8 mouse cellular contexts compared by ENCODE assay signal in the genomic region with DNA sequence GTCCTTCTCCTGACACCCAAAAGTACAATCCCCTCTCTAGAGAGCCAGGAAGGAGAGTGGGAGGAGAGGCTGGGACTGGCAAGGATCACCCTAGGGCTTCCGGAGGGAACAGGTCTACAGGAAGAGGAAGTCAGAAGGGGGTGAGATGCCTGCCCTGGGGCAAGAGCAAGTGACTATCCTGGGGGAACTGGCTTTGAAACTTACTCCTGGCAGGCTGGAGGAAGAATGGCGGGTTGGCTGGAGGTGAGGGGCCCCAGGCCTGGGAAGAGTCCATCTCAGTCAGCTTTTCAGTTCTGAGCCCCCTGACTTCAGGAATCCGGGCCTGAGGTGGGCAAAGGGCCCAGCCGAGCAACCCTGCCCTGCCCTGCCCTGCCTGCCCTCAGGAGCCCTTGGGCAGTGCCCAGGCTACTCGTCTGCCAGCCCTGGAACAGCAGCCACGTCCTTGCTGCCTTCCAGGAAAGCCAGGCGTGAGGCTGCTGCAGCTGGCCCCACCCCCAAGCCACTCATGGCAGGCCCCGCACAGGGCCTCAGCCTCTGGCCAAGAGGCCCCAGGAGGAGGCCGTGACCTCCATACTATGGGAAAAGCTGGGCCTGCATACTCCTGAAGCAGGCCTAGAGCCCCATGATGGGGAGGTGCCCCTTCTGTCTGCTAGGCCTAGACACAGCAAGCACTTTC. TPM values are rescaled to one million over a fixed set of nuclear protein-coding genes. Genes with fewer than 3 reads are reported as not detected.
A peak's percentile ranks its signal among the peaks of the same experiment; 100 is the strongest.
DNase-seq lines count a peak whose midpoint lies in the region; ATAC-seq and TF ChIP-seq lines count a peak whose summit lies in the region.

No protein-coding gene starts in this region.

- 0 out of 2 replicates have a peak overlapping the region, but pooled peaks have one; percentile 9 for H3K4me3 ChIP-seq in midbrain, embryonic 12.5 days
- H3K4me3 ChIP-seq in midbrain, postnatal 0 days (ENCODE audit: low read depth, low read length) = no peak overlapping the region
- H3K4me3 ChIP-seq in hindbrain, postnatal 0 days (ENCODE audit: low read length) = no peak overlapping the region
- 0 out of 2 replicates have a peak overlapping the region, but pooled peaks have one; percentile 95 for H3K4me3 ChIP-seq in midbrain, embryonic 13.5 days (replicated peaks)
- H3K4me3 ChIP-seq in layer of hippocampus, adult 2 months = no peak overlapping the region

- no peak for DNase-seq in midbrain, postnatal 0 days (ENCODE audit: low spot score)
- DNase-seq in gastrocnemius, postnatal 25 days = peak; percentile 82
- no peak for DNase-seq in hindbrain, postnatal 0 days (ENCODE audit: low spot score)
- DNase-seq in layer of hippocampus, adult 2 months (ENCODE audit: low spot score in 2 of 2) = no peak
- no peak for DNase-seq in urinary bladder, adult 18-20 months (ENCODE audit: low spot score in 2 of 2)
- DNase-seq in c-Kit-positive CD71-positive TER-119-positive erythroid progenitor cells, embryonic 14.5 days (ENCODE audit: low spot score) = no peak

- ATAC-seq in midbrain, embryonic 12.5 days (ENCODE audit: low FRiP score, low read depth) = no peak
- no peak for ATAC-seq in midbrain, postnatal 0 days (ENCODE audit: low FRiP score)
- ATAC-seq in hindbrain, postnatal 0 days = no peak
- ATAC-seq in midbrain, embryonic 13.5 days = no peak

- no peaks in the 10 kb centered on the region for H3K27me3 ChIP-seq in midbrain, embryonic 12.5 days
- H3K27me3 ChIP-seq in midbrain, postnatal 0 days (ENCODE audit: insufficient read depth, low read length) = no peaks in the 10 kb centered on the region
- no peaks in the 10 kb centered on the region for H3K27me3 ChIP-seq in hindbrain, postnatal 0 days (ENCODE audit: insufficient read depth, low read length)
- no peaks in the 10 kb centered on the region for H3K27me3 ChIP-seq in midbrain, embryonic 13.5 days

- H3K36me3 ChIP-seq in midbrain, embryonic 12.5 days = peaks cover 56% of the 10 kb centered on the region
- H3K36me3 ChIP-seq in midbrain, postnatal 0 days (ENCODE audit: insufficient read depth, low read length) = peaks cover 39% of the 10 kb centered on the region
- peaks cover 42% of the 10 kb centered on the region for H3K36me3 ChIP-seq in hindbrain, postnatal 0 days (ENCODE audit: insufficient read depth, low read length)
- peaks cover 52% of the 10 kb centered on the region for H3K36me3 ChIP-seq in midbrain, embryonic 13.5 days

- peak overlapping the region; percentile 53 for H3K9ac ChIP-seq in midbrain, embryonic 12.5 days (replicated peaks)
- no peak overlapping the region for H3K9ac ChIP-seq in midbrain, postnatal 0 days (replicated peaks; ENCODE audit: low read length, poor library complexity, severe bottlenecking)
- 0 out of 2 replicates have a peak overlapping the region, but pooled peaks have one; percentile 22 for H3K9ac ChIP-seq in hindbrain, postnatal 0 days (replicated peaks; ENCODE audit: low read length)
- peak overlapping the region; percentile 29; the same call in 1 of the 2 replicates for H3K9ac ChIP-seq in midbrain, embryonic 13.5 days (replicated peaks)

- WGBS in midbrain, embryonic 12.5 days = 53% methylated on average over 9 of the region's 9 CpGs
- 46% methylated on average over 8 of the region's 9 CpGs for WGBS in midbrain, postnatal 0 days
- 37% methylated on average over 9 of the region's 9 CpGs for WGBS in hindbrain, postnatal 0 days
- WGBS in midbrain, embryonic 13.5 days = 57% methylated on average over 9 of the region's 9 CpGs

- peaks cover 68% of the 10 kb centered on the region for H3K4me1 ChIP-seq in midbrain, embryonic 12.5 days
- H3K4me1 ChIP-seq in midbrain, postnatal 0 days (ENCODE audit: insufficient read depth, low read length) = peaks cover 20% of the 10 kb centered on the region
- H3K4me1 ChIP-seq in hindbrain, postnatal 0 days (ENCODE audit: insufficient read depth, low read length) = peaks cover 38% of the 10 kb centered on the region
- H3K4me1 ChIP-seq in midbrain, embryonic 13.5 days (replicated peaks) = peaks cover 88% of the 10 kb centered on the region

- no peaks in the 10 kb centered on the region for H3K9me3 ChIP-seq in midbrain, embryonic 12.5 days
- H3K9me3 ChIP-seq in midbrain, postnatal 0 days (ENCODE audit: low read length) = no peaks in the 10 kb centered on the region
- H3K9me3 ChIP-seq in hindbrain, postnatal 0 days (ENCODE audit: low read length) = no peaks in the 10 kb centered on the region
- no peaks in the 10 kb centered on the region for H3K9me3 ChIP-seq in midbrain, embryonic 13.5 days

- TF ChIP-seq CTCF in midbrain, postnatal 0 days (IDR thresholded peaks at IDR 0.05) = no peak
- no peak for TF ChIP-seq CTCF in hindbrain, postnatal 0 days (IDR thresholded peaks at IDR 0.05; ENCODE audit: low read depth)
- TF ChIP-seq CTCF in layer of hippocampus, adult 2 months (conservative IDR thresholded peaks at IDR 0.05) = no peak

- no peak overlapping the region for H3K27ac ChIP-seq in midbrain, embryonic 12.5 days (replicated peaks)
- no peak overlapping the region for H3K27ac ChIP-seq in midbrain, postnatal 0 days (ENCODE audit: low read depth, low read length)
- no peak overlapping the region for H3K27ac ChIP-seq in hindbrain, postnatal 0 days
- no peak overlapping the region for H3K27ac ChIP-seq in midbrain, embryonic 13.5 days
- H3K27ac ChIP-seq in layer of hippocampus, adult 2 months = no peak overlapping the region

- peak overlapping the region; percentile 88 for H3K4me2 ChIP-seq in midbrain, embryonic 12.5 days (replicated peaks)
- no peak overlapping the region for H3K4me2 ChIP-seq in midbrain, postnatal 0 days (ENCODE audit: low read depth, low read length, poor library complexity, severe bottlenecking)
- H3K4me2 ChIP-seq in hindbrain, postnatal 0 days (ENCODE audit: low read depth, low read length) = peak overlapping the region; percentile 90; the same call in 1 of the 2 replicates
- no peak overlapping the region; the same call in 1 of the 2 replicates for H3K4me2 ChIP-seq in midbrain, embryonic 13.5 days (replicated peaks)

RNA-seq across cellular contexts. Expression of a gene that starts 3.8 kb away (rescaled TPM):
- 74.7 and 80.0 TPM in 2 replicates for polyA plus RNA-seq in midbrain, embryonic 12.5 days (2016; fragmentation: Nextera tagmentation; extraction: Ambion mirVana)
- 201 and 208 TPM in 2 replicates for total RNA-seq in midbrain, postnatal 0 days (2014; rRNA removed)
- polyA plus RNA-seq in midbrain, postnatal 0 days (2015; fragmentation: Nextera tagmentation; extraction: Ambion mirVana) = 93.1 and 93.3 TPM in 2 replicates
- 10 to 100 TPM; 63.5 to 69.7 TPM for total RNA-seq in gastrocnemius, postnatal 25 days (2021)
- 179 and 197 TPM in 2 replicates for total RNA-seq in hindbrain, postnatal 0 days (2014; rRNA removed)
- 90.8 and 97.4 TPM in 2 replicates for polyA plus RNA-seq in hindbrain, postnatal 0 days (2015; fragmentation: Nextera tagmentation; extraction: Ambion mirVana)
- 55.9 and 61.1 TPM in 2 replicates for polyA plus RNA-seq in midbrain, embryonic 13.5 days (2015; fragmentation: Nextera tagmentation; extraction: Ambion mirVana)
- 100 to 1,000 TPM; 152 to 160 TPM for total RNA-seq in layer of hippocampus, adult 2 months (2021)

RNA-seq across cellular contexts. Expression of a gene that starts 7.8 kb away (rescaled TPM):
- 5.2 and 7.3 TPM in 2 replicates for polyA plus RNA-seq in midbrain, embryonic 12.5 days (2016; fragmentation: Nextera tagmentation; extraction: Ambion mirVana)
- total RNA-seq in midbrain, postnatal 0 days (2014; rRNA removed) = 0.94 and 1.5 TPM in 2 replicates
- polyA plus RNA-seq in midbrain, postnatal 0 days (2015; fragmentation: Nextera tagmentation; extraction: Ambion mirVana) = 1.2 and 1.8 TPM in 2 replicates
- 1 to 10 TPM; 1.2 to 1.9 TPM for total RNA-seq in gastrocnemius, postnatal 25 days (2021)
- 3.3 and 12.1 TPM in 2 replicates for total RNA-seq in hindbrain, postnatal 0 days (2014; rRNA removed)
- 2.2 and 3.7 TPM in 2 replicates for polyA plus RNA-seq in hindbrain, postnatal 0 days (2015; fragmentation: Nextera tagmentation; extraction: Ambion mirVana)
- polyA plus RNA-seq in midbrain, embryonic 13.5 days (2015; fragmentation: Nextera tagmentation; extraction: Ambion mirVana) = 2.8 and 3.3 TPM in 2 replicates
- under 1 TPM; 0.44 to 0.52 TPM for total RNA-seq in layer of hippocampus, adult 2 months (2021)

RNA-seq across cellular contexts. Expression of a gene that starts 26.4 kb away (rescaled TPM):
- polyA plus RNA-seq in midbrain, embryonic 12.5 days (2016; fragmentation: Nextera tagmentation; extraction: Ambion mirVana) = 133 and 150 TPM in 2 replicates
- 24.0 and 25.4 TPM in 2 replicates for total RNA-seq in midbrain, postnatal 0 days (2014; rRNA removed)
- polyA plus RNA-seq in midbrain, postnatal 0 days (2015; fragmentation: Nextera tagmentation; extraction: Ambion mirVana) = 43.4 and 45.5 TPM in 2 replicates
- 10 to 100 TPM; 13.4 to 16.1 TPM for total RNA-seq in gastrocnemius, postnatal 25 days (2021)
- 24.1 and 34.8 TPM in 2 replicates for total RNA-seq in hindbrain, postnatal 0 days (2014; rRNA removed)
- polyA plus RNA-seq in hindbrain, postnatal 0 days (2015; fragmentation: Nextera tagmentation; extraction: Ambion mirVana) = 59.3 and 62.2 TPM in 2 replicates
- 83.0 and 96.5 TPM in 2 replicates for polyA plus RNA-seq in midbrain, embryonic 13.5 days (2015; fragmentation: Nextera tagmentation; extraction: Ambion mirVana)
- 10 to 100 TPM; 19.6 to 20.1 TPM for total RNA-seq in layer of hippocampus, adult 2 months (2021)

RNA-seq across cellular contexts. Expression of a gene that starts 49.4 kb away (rescaled TPM):
- polyA plus RNA-seq in midbrain, embryonic 12.5 days (2016; fragmentation: Nextera tagmentation; extraction: Ambion mirVana) = 15.0 and 16.8 TPM in 2 replicates
- 125 and 140 TPM in 2 replicates for total RNA-seq in midbrain, postnatal 0 days (2014; rRNA removed)
- 42.7 and 46.4 TPM in 2 replicates for polyA plus RNA-seq in midbrain, postnatal 0 days (2015; fragmentation: Nextera tagmentation; extraction: Ambion mirVana)
- total RNA-seq in gastrocnemius, postnatal 25 days (2021) = 1 to 10 TPM; 8.8 to 9.1 TPM
- 118 and 123 TPM in 2 replicates for total RNA-seq in hindbrain, postnatal 0 days (2014; rRNA removed)
- polyA plus RNA-seq in hindbrain, postnatal 0 days (2015; fragmentation: Nextera tagmentation; extraction: Ambion mirVana) = 34.0 and 39.0 TPM in 2 replicates
- 20.2 and 22.0 TPM in 2 replicates for polyA plus RNA-seq in midbrain, embryonic 13.5 days (2015; fragmentation: Nextera tagmentation; extraction: Ambion mirVana)
- total RNA-seq in layer of hippocampus, adult 2 months (2021) = 100 to 1,000 TPM; 194 to 210 TPM

RNA-seq across cellular contexts. Expression of a gene that starts 51.0 kb away (rescaled TPM):
- 1.5 and 1.9 TPM in 2 replicates for polyA plus RNA-seq in midbrain, embryonic 12.5 days (2016; fragmentation: Nextera tagmentation; extraction: Ambion mirVana)
- 2.0 and 4.1 TPM in 2 replicates for total RNA-seq in midbrain, postnatal 0 days (2014; rRNA removed)
- polyA plus RNA-seq in midbrain, postnatal 0 days (2015; fragmentation: Nextera tagmentation; extraction: Ambion mirVana) = 8.2 and 9.4 TPM in 2 replicates
- 100 to 1,000 TPM; 887 to 928 TPM for total RNA-seq in gastrocnemius, postnatal 25 days (2021)
- total RNA-seq in hindbrain, postnatal 0 days (2014; rRNA removed) = 2.6 and 7.5 TPM in 2 replicates
- 8.4 and 9.2 TPM in 2 replicates for polyA plus RNA-seq in hindbrain, postnatal 0 days (2015; fragmentation: Nextera tagmentation; extraction: Ambion mirVana)
- 1.1 and 1.5 TPM in 2 replicates for polyA plus RNA-seq in midbrain, embryonic 13.5 days (2015; fragmentation: Nextera tagmentation; extraction: Ambion mirVana)
- total RNA-seq in layer of hippocampus, adult 2 months (2021) = 10 to 100 TPM; 10.1 to 10.6 TPM

Comparison
In these comparisons a context has a peak if more than half of its experiments do, and no peak if none do; other contexts are left out.
1. H3K4me2 ChIP-seq: peak in midbrain, embryonic 12.5 days (single experiment) and hindbrain, postnatal 0 days (single experiment); none in midbrain, postnatal 0 days (single experiment) and midbrain, embryonic 13.5 days (single experiment).
2. H3K4me3 ChIP-seq: peak in midbrain, embryonic 12.5 days (single experiment) and midbrain, embryonic 13.5 days (single experiment); none in midbrain, postnatal 0 days (single experiment), hindbrain, postnatal 0 days (single experiment) and layer of hippocampus, adult 2 months (single experiment).